Mouse (Mus musculus): ENCODE results near the gene Lrpprc. TPM values are rescaled to one million over a fixed set of nuclear protein-coding genes. Genes with fewer than 3 reads are reported as not detected.

The Lrpprc gene
- total and polyA plus RNA-seq, 2 experiments from 2014 or later = 39.1 to 47.3 TPM

DNA sequence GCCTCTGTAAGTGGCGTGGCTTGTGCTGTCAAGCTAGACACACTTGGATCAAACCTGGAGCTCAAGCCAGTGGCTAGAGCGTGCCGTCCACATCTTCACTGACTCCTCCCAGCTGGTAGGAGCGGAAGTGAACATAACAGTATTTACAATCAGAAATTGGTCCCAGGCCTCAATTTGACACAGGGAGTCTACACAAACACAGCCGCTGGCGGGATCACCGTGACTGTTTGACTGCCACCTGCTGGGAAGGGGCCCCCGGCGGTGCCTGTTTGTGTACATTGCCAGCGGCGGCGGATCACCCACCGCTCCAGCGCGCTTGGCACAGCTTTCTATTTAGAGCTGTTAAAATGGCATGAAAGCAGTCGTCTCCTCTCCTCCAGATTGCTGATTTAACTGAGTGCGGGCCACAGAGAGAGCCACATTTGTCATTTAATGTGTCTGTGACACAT lies 81.2 kb downstream of the Lrpprc start:
- Histone ChIP-seq H3K9me3 (ENCODE audit: low read length) (no peaks in the 10 kb centered on the region), H3K36me3 (ENCODE audit: insufficient read depth, low read length) (peaks cover 15% of the 10 kb centered on the region; the same call in 1 of the 2 replicates), H3K9ac (replicated peaks; ENCODE audit: low read length) (no peak overlapping the region), H3K27ac (peak overlapping the region; percentile 48; the same call in 1 of the 2 replicates), H3K4me2 (ENCODE audit: low read depth, low read length) (peak overlapping the region; percentile 40), H3K4me1 (ENCODE audit: insufficient read depth, low read length) (peaks cover 12% of the 10 kb centered on the region; the same call in 1 of the 2 replicates), H3K4me3 (ENCODE audit: low read length) (peak overlapping the region; percentile 9; the same call in 1 of the 2 replicates), H3K27me3 (ENCODE audit: insufficient read depth, low read length) (no peaks in the 10 kb centered on the region)
- DNase-seq (ENCODE audit: low spot score) (peak; percentile 82), ATAC-seq (peak; percentile 73)
- 19% methylated on average over 17 of the region's 17 CpGs for WGBS
- TF ChIP-seq CTCF (IDR thresholded peaks at IDR 0.05; ENCODE audit: low read depth) = no peak; the same call in 1 of the 2 replicates

DNA sequence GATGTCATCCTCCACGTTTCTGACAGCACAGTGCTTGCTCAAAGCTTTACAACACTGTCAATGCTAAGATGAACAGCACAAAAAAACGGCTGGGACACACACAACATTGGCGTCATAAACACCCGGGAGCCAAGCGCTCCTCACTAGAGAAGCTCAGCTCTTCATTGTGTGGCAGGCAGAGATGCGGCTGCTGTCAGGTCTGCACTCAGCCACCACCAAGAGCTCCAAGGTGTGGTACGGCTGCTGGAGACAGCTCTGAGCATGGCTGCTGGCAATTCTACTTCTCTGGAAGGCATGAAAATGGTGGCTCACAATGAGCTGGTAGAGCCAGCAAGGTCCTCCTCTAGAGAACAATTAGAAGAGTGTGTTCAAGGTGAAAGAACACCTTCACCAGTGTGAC lies 81.8 kb downstream of the Lrpprc start:
- H3K27ac ChIP-seq = peak overlapping the region; percentile 48; the same call in 1 of the 2 replicates
- TF ChIP-seq CTCF (IDR thresholded peaks at IDR 0.05; ENCODE audit: low read depth) = no peak
- no peak for ATAC-seq
- H3K4me3 ChIP-seq (ENCODE audit: low read length) = no peak overlapping the region
- H3K4me1 ChIP-seq (ENCODE audit: insufficient read depth, low read length) = peaks cover 12% of the 10 kb centered on the region; the same call in 1 of the 2 replicates
- WGBS = 70% methylated on average over 7 of the region's 7 CpGs
- DNase-seq (ENCODE audit: low spot score) = no peak
- peaks cover 15% of the 10 kb centered on the region; the same call in 1 of the 2 replicates for H3K36me3 ChIP-seq (ENCODE audit: insufficient read depth, low read length)
- no peaks in the 10 kb centered on the region for H3K9me3 ChIP-seq (ENCODE audit: low read length)
- no peaks in the 10 kb centered on the region for H3K27me3 ChIP-seq (ENCODE audit: insufficient read depth, low read length)
- H3K9ac ChIP-seq (replicated peaks; ENCODE audit: low read length) = no peak overlapping the region
- no peak overlapping the region for H3K4me2 ChIP-seq (ENCODE audit: low read depth, low read length)

DNA sequence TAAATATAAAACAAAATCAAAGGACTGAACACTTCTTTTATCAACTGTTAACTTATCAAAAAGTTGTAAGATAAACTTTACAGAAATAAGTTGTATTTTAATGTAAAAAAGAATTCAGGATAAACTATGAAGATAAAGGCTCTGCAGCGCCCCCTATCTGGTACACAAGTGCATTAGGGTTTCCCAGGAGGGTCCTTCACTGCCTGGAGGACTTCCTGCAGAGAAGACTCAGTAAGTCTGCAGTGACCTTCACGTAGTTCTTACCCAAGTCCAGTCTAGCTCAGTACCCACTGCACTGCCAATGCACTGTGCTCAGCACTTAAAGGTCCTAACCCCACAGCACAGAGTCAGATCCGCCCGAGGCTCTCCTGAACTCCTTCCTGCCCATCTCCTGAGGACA lies 83.2 kb downstream of the Lrpprc start:
- no peak for ATAC-seq

DNA sequence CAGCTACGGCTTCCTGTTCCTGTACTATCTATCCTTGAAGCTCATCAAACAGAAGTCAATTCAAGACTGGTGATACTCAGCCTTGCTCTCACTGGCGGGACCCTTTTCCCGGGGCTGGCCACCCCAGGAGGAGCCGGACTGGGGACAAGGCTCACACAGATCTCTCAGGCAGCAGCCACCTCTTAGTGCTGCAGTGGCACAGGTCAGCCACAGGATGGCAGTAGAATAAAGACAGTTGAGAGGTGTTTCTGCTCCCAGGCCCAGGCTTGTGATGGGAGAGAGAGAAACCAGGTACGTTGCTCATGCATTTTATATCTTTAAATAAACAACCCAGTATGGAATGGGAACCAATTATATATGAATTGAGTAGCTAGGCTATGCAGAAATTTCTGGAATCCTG lies 91.9 kb downstream of the Lrpprc start:
- no peak overlapping the region for H3K9ac ChIP-seq (replicated peaks; ENCODE audit: low read length)
- ATAC-seq = peak; percentile 70
- no peak overlapping the region for H3K4me3 ChIP-seq (ENCODE audit: low read length)
- no peak overlapping the region for H3K4me2 ChIP-seq (ENCODE audit: low read depth, low read length)
- no peaks in the 10 kb centered on the region for H3K36me3 ChIP-seq (ENCODE audit: insufficient read depth, low read length)
- no peaks in the 10 kb centered on the region for H3K4me1 ChIP-seq (ENCODE audit: insufficient read depth, low read length)
- 28% methylated on average over 5 of the region's 5 CpGs for WGBS
- H3K27me3 ChIP-seq (ENCODE audit: insufficient read depth, low read length) = no peaks in the 10 kb centered on the region; the same call in 1 of the 2 replicates
- peak; percentile 94 for TF ChIP-seq CTCF (IDR thresholded peaks at IDR 0.05; ENCODE audit: low read depth)
- no peak overlapping the region for H3K27ac ChIP-seq
- no peaks in the 10 kb centered on the region for H3K9me3 ChIP-seq (ENCODE audit: low read length)
- DNase-seq (ENCODE audit: low spot score) = peak; percentile 77

More for the DNA sequence above, 83.2 kb downstream of the Lrpprc start:
- Histone ChIP-seq H3K4me3 (ENCODE audit: low read length) (no peak overlapping the region), H3K36me3 (ENCODE audit: insufficient read depth, low read length) (peaks cover 15% of the 10 kb centered on the region; the same call in 1 of the 2 replicates), H3K27me3 (ENCODE audit: insufficient read depth, low read length) (no peaks in the 10 kb centered on the region), H3K4me1 (ENCODE audit: insufficient read depth, low read length) (peaks cover 12% of the 10 kb centered on the region; the same call in 1 of the 2 replicates), H3K27ac (no peak overlapping the region), H3K4me2 (ENCODE audit: low read depth, low read length) (no peak overlapping the region), H3K9me3 (ENCODE audit: low read length) (no peaks in the 10 kb centered on the region), H3K9ac (replicated peaks; ENCODE audit: low read length) (no peak overlapping the region)
- DNase-seq (ENCODE audit: low spot score) = peak; percentile 29
- 67% methylated on average over 4 of the region's 4 CpGs for WGBS
- TF ChIP-seq CTCF (IDR thresholded peaks at IDR 0.05; ENCODE audit: low read depth) = peak; percentile 38

DNA sequence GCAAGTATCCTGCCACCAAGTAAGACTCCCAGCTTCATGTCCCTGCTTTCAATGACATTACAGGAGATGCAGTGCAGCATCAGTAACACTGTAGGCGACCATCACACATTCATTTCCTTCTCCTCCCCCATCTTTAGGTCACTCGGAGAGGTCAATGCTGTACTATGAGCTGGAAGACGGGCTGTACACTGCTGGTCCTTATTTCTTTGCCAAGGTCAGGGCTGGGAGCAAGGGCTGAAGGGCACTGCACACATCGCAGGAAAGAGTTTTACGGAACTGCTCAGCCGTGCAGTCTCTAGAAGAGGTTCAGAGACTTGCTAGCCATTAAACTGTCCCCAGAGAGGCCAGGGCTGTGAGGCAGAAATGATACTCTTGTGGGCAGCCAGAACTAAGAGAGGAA lies 94.1 kb downstream of the Lrpprc start:
- no peak for DNase-seq (ENCODE audit: low spot score)
- H3K9ac ChIP-seq (replicated peaks; ENCODE audit: low read length) = no peak overlapping the region

DNA sequence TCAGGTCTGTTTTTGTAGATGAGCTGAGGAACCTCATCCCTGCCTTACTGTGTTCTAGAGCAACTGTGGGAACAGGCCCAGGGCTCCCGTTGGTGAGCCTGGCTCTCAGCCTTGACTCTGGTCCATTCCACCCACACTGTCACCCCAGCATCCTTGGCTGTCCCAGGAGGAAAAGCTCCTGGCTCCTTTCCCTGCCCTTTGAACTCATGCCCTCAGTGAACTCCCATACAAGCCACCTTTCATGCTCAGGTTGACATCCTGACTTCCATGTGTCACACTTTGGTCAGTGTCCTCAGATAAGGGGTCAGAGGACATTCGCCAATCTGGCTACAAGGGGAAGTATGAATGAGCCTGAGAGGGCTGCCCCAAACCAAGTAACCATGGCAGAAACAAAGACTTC lies 96.8 kb downstream of the Lrpprc start:
- H3K9ac ChIP-seq (replicated peaks; ENCODE audit: low read length) = no peak overlapping the region
- no peak for TF ChIP-seq CTCF (IDR thresholded peaks at IDR 0.05; ENCODE audit: low read depth)
- H3K4me3 ChIP-seq (ENCODE audit: low read length) = no peak overlapping the region
- H3K4me1 ChIP-seq (ENCODE audit: insufficient read depth, low read length) = no peaks in the 10 kb centered on the region
- H3K27ac ChIP-seq = no peak overlapping the region
- H3K9me3 ChIP-seq (ENCODE audit: low read length) = no peaks in the 10 kb centered on the region
- H3K27me3 ChIP-seq (ENCODE audit: insufficient read depth, low read length) = no peaks in the 10 kb centered on the region; the same call in 1 of the 2 replicates
- H3K36me3 ChIP-seq (ENCODE audit: insufficient read depth, low read length) = no peaks in the 10 kb centered on the region
- no peak overlapping the region for H3K4me2 ChIP-seq (ENCODE audit: low read depth, low read length)
- DNase-seq (ENCODE audit: low spot score) (no peak), ATAC-seq (no peak)
- 76% methylated on average over 2 of the region's 2 CpGs for whole genome bisulfite sequencing

More for the DNA sequence above, 94.1 kb downstream of the Lrpprc start:
- WGBS = 62% methylated on average over 6 of the region's 6 CpGs
- no peaks in the 10 kb centered on the region for H3K36me3 ChIP-seq (ENCODE audit: insufficient read depth, low read length)
- no peak for ATAC-seq
- no peaks in the 10 kb centered on the region for H3K4me1 ChIP-seq (ENCODE audit: insufficient read depth, low read length)
- H3K4me2 ChIP-seq (ENCODE audit: low read depth, low read length) = no peak overlapping the region
- TF ChIP-seq CTCF (IDR thresholded peaks at IDR 0.05; ENCODE audit: low read depth) = no peak
- H3K27me3 ChIP-seq (ENCODE audit: insufficient read depth, low read length) = no peaks in the 10 kb centered on the region; the same call in 1 of the 2 replicates
- H3K27ac ChIP-seq = no peak overlapping the region
- no peak overlapping the region for H3K4me3 ChIP-seq (ENCODE audit: low read length)
- no peaks in the 10 kb centered on the region for H3K9me3 ChIP-seq (ENCODE audit: low read length)

DNA sequence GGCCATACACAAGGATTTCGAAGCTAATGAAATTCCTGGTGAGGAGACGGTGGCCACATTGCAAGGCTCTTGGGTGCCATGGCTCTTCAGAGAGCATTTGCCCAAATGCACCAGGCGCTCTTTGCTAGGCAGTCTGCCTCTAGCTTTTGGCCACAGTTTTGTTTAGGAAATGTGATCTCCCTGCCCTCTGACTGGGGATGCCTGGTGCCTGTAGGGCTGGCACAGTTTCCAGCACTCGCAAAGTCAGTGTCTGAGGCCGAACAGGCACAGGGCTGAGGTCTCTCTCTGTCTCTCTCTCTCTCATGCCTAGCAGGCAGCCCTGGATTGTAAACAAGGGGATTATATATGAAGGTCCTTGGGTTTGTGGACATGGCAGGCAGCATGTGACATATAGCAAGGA lies 100.5 kb downstream of the Lrpprc start:
- H3K27ac ChIP-seq = no peak overlapping the region
- H3K9ac ChIP-seq (replicated peaks; ENCODE audit: low read length) = no peak overlapping the region
- H3K4me2 ChIP-seq (ENCODE audit: low read depth, low read length) = no peak overlapping the region
- no peak overlapping the region for H3K4me3 ChIP-seq (ENCODE audit: low read length)
- H3K4me1 ChIP-seq (ENCODE audit: insufficient read depth, low read length) = no peaks in the 10 kb centered on the region
- ATAC-seq (no peak), DNase-seq (ENCODE audit: low spot score) (no peak)
- no peaks in the 10 kb centered on the region for H3K36me3 ChIP-seq (ENCODE audit: insufficient read depth, low read length)
- WGBS = 75% methylated on average over 5 of the region's 5 CpGs
- TF ChIP-seq CTCF (IDR thresholded peaks at IDR 0.05; ENCODE audit: low read depth) = no peak
- H3K9me3 ChIP-seq (ENCODE audit: low read length) = no peaks in the 10 kb centered on the region
- H3K27me3 ChIP-seq (ENCODE audit: insufficient read depth, low read length) = no peaks in the 10 kb centered on the region; the same call in 1 of the 2 replicates
